Mouse (Mus musculus): ENCODE measurements around the gene Rapgef6.

The Rapgef6 gene

GRCm38 (mm10) chr11:54693696-54694095, 171.0 kb downstream of the Rapgef6 start:
- in situ Hi-C loops (cut with MseI, MboI) = no loop called here

GRCm38 (mm10) chr11:54694291-54694690, 171.6 kb downstream of the Rapgef6 start:
- in situ Hi-C loops (cut with MseI, MboI) = no loop called here

- in situ Hi-C loops (cut with MseI, MboI) = no loop called here
Measured at GRCm38 (mm10) chr11:54695951-54696350, 173.3 kb downstream of the Rapgef6 start.

GRCm38 (mm10) chr11:54697611-54698010, 175.0 kb downstream of the Rapgef6 start:
- in situ Hi-C loops (cut with MseI, MboI) = no loop called here

- in situ Hi-C loops (cut with MseI, MboI) = no loop called here
Measured at GRCm38 (mm10) chr11:54698636-54699035, 176.0 kb downstream of the Rapgef6 start.

GRCm38 (mm10) chr11:54699972-54700371, 177.3 kb downstream of the Rapgef6 start:
- in situ Hi-C loops (cut with MseI, MboI) = no loop called here

GRCm38 (mm10) chr11:54701848-54702247, 179.2 kb downstream of the Rapgef6 start:
- in situ Hi-C loops (cut with MseI, MboI) = no loop called here

- in situ Hi-C loops (cut with MseI, MboI) = no loop called here
Measured at GRCm38 (mm10) chr11:54703306-54703705, 180.7 kb downstream of the Rapgef6 start.

- in situ Hi-C loops (cut with MseI, MboI) = loop anchor here (5.0 kb wide), 1 partner anchor 154 kb away; the partner anchor contains the start of gene Lyrm7 (in 2 of the 2)
Measured at GRCm38 (mm10) chr11:54708153-54708552, 185.5 kb downstream of the Rapgef6 start.

GRCm38 (mm10) chr11:54709645-54710044, 187.0 kb downstream of the Rapgef6 start:
- in situ Hi-C loops (cut with MseI, MboI) = loop anchor here (5.0 kb wide), 1 partner anchor 153 kb away; the partner anchor contains the start of gene Lyrm7 (in 2 of the 2)

- in situ Hi-C loops (cut with MseI, MboI) = no loop called here
Measured at GRCm38 (mm10) chr11:54710512-54711293, 188.1 kb downstream of the Rapgef6 start.

GRCm38 (mm10) chr11:54712849-54713248, 190.2 kb downstream of the Rapgef6 start:
- in situ Hi-C loops (cut with MseI, MboI) = no loop called here

GRCm38 (mm10) chr11:54717893-54718292, 195.2 kb downstream of the Rapgef6 start:
- in situ Hi-C loops (cut with MseI, MboI) = no loop called here

- in situ Hi-C loops (cut with MseI, MboI) = no loop called here
Measured at GRCm38 (mm10) chr11:54718601-54719000, 196.0 kb downstream of the Rapgef6 start.

GRCm38 (mm10) chr11:54722057-54722456, 199.4 kb downstream of the Rapgef6 start:
- in situ Hi-C loops (cut with MseI, MboI) = no loop called here

GRCm38 (mm10) chr11:54724353-54725034, 201.8 kb downstream of the Rapgef6 start:
- in situ Hi-C loops (cut with MseI, MboI) = no loop called here

GRCm38 (mm10) chr11:54726571-54727062, 204.0 kb downstream of the Rapgef6 start:
- in situ Hi-C loops (cut with MseI, MboI) = no loop called here

GRCm38 (mm10) chr11:54727327-54727901, 204.8 kb downstream of the Rapgef6 start:
- in situ Hi-C loops (cut with MseI, MboI) = no loop called here

GRCm38 (mm10) chr11:54728371-54728770, 205.7 kb downstream of the Rapgef6 start:
- in situ Hi-C loops (cut with MseI, MboI) = no loop called here

GRCm38 (mm10) chr11:54729311-54729710, 206.7 kb downstream of the Rapgef6 start:
- in situ Hi-C loops (cut with MseI, MboI) = no loop called here

- in situ Hi-C loops (cut with MseI, MboI) = no loop called here
Measured at GRCm38 (mm10) chr11:54730931-54731330, 208.3 kb downstream of the Rapgef6 start.

GRCm38 (mm10) chr11:54731367-54731766, 208.7 kb downstream of the Rapgef6 start:
- in situ Hi-C loops (cut with MseI, MboI) = no loop called here

Measured in mouse trophoblast stem cell (cell line).